Mouse (Mus musculus) E14TG2a.4 (cell line): ENCODE results near the gene Car14.

Experiments
- H3K27me3 ChIP-seq: 2 replicates; pipeline ENCODE4 v1.6.1; 2014; ENCODE audit warnings: low read length, control low read depth; ENCODE audit not compliant: insufficient read depth
- H3K36me3 ChIP-seq: 2 replicates; pipeline ENCODE4 v1.6.1; 2014; ENCODE audit warnings: low read length, control low read depth; ENCODE audit not compliant: insufficient read depth
- H3K4me1 ChIP-seq: replicated peaks from 2 replicates; pipeline ENCODE4 v1.6.1; 2014; ENCODE audit warnings: low read depth, low read length, control low read depth
- H3K4me3 ChIP-seq: replicated peaks from 2 replicates; pipeline ENCODE4 v1.5.1; 2014; ENCODE audit warnings: mild to moderate bottlenecking, low read length
- H3K9me3 ChIP-seq: 2 replicates; pipeline ENCODE4 v1.6.1; 2014; ENCODE audit warnings: low read length, control low read depth
- CTCF ChIP-seq: conservative IDR thresholded peaks from 2 replicates; pipeline ENCODE4 v1.5.1; 2014; ENCODE audit warnings: low read length
- NANOG ChIP-seq: IDR thresholded peaks from 2 replicates; pipeline ENCODE4 v1.6.1; 2014; ENCODE audit warnings: borderline replicate concordance, low read length, mixed read lengths
- POU5F1 ChIP-seq: IDR thresholded peaks from 2 replicates; pipeline ENCODE4 v1.6.1; 2014; ENCODE audit warnings: low read length, borderline replicate concordance

Car14 gene

DNA sequence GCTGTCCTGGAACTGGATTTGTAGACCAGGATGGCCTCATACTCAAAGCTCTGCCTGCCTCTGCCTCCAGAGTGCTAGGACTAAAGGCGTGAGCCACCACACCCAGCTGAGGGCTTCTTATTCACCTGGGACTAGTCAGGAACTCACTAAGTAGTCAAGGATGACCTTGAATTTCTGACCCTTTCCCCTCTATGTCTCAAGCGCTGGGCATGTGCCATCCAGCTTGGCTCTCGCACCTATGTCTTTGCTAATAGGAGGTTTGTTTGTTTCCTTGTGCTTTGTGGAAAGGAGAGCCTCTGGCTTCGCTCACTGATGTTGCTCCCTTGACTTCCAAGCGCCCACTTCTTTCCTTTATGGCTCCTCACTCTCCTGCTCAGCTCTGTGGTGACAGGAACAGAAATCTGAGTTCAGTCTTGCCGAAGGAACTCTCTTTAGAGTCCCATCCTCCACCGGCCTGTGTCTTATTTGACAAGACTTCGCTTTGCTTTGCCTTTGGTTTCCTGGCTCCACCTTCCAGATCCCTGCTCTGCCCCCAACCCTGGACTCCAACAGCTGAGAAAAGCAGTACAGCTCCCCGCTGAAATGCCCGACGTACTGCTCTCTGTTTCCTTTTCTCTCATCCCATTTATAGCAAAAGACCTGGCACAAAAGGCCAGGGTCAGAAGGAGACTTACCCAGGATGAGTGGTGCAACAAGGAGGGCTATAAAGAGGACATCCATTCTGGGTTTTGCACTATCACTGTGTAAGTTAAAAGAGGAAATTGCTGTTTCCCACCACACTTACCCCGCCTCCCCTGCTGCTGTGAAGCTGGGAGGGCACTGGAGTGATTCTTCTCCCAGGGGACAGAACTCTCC lies 13.1 kb downstream of the Car14 start, which contains the start of gene BC028528:
Gene BC028528, minus strand, starts transcription at position 795 of the 855 bp plus-strand sequence.
- Histone ChIP-seq H3K27me3 (no peaks in the 10 kb centered on the region), H3K36me3 (peaks cover 37% of the 10 kb centered on the region), H3K9me3 (no peaks in the 10 kb centered on the region), H3K4me3 (peak within 1 kb of the TSS; percentile 74), H3K4me1 (peaks cover 62% of the 10 kb centered on the region)
- TF ChIP-seq CTCF = no peak
- no peak for TF ChIP-seq POU5F1
- TF ChIP-seq NANOG = peak; percentile 33; the same call in 1 of the 2 replicates

DNA sequence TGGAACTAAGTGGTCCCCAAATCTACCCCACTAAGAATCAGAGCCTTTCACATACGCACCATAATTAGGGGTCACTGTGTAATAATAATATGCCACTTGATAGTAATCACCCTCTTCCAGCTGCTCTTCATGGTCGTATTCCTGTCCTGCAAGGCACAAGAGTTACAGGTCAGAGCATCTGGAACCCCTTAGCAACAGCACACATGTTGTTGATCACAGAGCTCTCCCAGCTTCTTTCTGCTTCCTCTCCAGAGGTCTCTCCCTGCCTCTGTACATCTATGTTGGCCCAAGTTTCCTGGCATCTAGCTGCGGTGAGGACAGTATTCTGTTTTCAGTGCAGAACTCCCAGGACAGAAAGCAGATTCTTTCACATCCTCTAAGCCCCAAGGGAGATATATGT lies 14.8 kb downstream of the Car14 start:
- H3K9me3 ChIP-seq = no peaks in the 10 kb centered on the region
- no peak overlapping the region for H3K4me3 ChIP-seq
- H3K36me3 ChIP-seq = peaks cover 40% of the 10 kb centered on the region
- H3K4me1 ChIP-seq = peaks cover 57% of the 10 kb centered on the region
- H3K27me3 ChIP-seq = no peaks in the 10 kb centered on the region
- TF ChIP-seq CTCF = no peak
- no peak for TF ChIP-seq POU5F1
- no peak for TF ChIP-seq NANOG

DNA sequence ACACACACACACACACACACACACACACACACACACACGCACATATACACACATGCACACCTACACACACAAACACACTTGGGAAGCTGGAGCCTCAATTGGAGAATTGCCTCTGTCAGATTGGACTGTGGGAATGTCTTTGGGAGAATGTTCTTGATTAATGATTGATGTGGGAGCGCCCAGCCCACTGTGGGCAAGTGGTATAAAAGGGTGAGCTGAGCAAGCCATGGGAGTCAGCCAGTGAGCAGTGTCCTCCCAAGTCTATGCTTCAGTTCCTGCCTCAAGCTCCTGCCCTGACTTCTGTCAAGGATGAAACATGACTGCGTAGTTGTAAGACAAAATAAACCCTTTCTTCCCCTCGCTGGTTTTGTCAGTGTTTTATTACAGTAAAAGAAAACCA lies 16.9 kb downstream of the Car14 start:
- Histone ChIP-seq H3K4me1 (peaks cover 55% of the 10 kb centered on the region), H3K36me3 (peaks cover 40% of the 10 kb centered on the region), H3K9me3 (no peaks in the 10 kb centered on the region), H3K4me3 (no peak overlapping the region), H3K27me3 (peaks cover 5% of the 10 kb centered on the region)
- no peak for TF ChIP-seq NANOG

DNA sequence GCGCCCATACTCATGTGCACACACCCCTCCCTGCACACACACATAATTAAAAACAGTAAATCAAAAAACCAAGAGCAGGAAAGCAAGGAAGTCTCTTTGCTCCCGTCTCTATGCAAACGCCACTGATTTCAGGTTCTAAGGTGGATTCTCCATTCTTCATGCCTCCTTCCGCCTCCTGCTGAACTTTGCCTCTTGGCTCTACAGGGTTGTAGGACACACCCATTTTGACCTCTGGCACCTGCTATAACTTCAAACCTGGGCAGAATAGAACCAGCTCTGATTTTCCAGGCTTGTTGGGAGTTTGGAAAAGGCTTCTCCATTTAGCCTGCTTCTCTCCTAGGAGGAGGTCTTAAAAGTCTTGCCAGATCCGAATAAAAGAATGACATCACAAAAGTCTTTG lies 20.1 kb downstream of the Car14 start:
- Histone ChIP-seq H3K4me1 (peaks cover 37% of the 10 kb centered on the region), H3K27me3 (peaks cover 31% of the 10 kb centered on the region), H3K36me3 (peaks cover 58% of the 10 kb centered on the region), H3K9me3 (no peaks in the 10 kb centered on the region), H3K4me3 (no peak overlapping the region)
- TF ChIP-seq CTCF (no peak), NANOG (no peak), POU5F1 (no peak)

DNA sequence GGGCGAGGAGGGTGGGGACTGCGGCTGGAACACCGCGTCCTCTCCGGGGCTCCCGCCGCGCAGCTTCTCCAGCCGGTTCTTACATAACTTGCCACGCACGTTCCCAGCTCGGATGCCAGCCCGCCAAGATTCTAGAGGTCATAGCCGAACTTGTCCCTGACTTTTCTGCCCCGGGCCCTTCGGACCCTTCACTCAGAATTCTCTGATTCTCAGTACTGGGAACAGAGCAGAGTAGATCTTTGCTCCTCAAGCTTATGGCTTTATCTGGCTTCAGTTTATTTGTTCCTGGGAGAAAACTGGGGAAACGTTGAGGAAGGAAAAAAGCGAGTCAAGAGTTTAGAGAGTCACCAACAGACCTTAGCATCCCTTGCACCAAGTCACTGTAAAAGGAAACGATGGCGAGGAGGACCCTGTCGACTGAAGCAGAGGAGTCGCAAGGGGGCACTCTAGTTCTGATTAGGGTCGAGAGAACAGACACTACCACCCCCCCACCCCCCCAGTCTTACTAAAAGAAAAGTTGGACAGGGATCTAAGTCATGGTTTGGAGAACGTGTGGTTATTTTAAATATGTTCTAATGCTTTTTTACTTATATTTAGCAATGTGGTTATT lies 21.6 kb downstream of the Car14 start:
- Histone ChIP-seq H3K9me3 (no peaks in the 10 kb centered on the region), H3K36me3 (peaks cover 54% of the 10 kb centered on the region), H3K4me1 (peaks cover 34% of the 10 kb centered on the region), H3K4me3 (peak overlapping the region; percentile 82), H3K27me3 (peaks cover 31% of the 10 kb centered on the region)
- no peak for TF ChIP-seq NANOG
- TF ChIP-seq POU5F1 = no peak
- no peak for TF ChIP-seq CTCF

DNA sequence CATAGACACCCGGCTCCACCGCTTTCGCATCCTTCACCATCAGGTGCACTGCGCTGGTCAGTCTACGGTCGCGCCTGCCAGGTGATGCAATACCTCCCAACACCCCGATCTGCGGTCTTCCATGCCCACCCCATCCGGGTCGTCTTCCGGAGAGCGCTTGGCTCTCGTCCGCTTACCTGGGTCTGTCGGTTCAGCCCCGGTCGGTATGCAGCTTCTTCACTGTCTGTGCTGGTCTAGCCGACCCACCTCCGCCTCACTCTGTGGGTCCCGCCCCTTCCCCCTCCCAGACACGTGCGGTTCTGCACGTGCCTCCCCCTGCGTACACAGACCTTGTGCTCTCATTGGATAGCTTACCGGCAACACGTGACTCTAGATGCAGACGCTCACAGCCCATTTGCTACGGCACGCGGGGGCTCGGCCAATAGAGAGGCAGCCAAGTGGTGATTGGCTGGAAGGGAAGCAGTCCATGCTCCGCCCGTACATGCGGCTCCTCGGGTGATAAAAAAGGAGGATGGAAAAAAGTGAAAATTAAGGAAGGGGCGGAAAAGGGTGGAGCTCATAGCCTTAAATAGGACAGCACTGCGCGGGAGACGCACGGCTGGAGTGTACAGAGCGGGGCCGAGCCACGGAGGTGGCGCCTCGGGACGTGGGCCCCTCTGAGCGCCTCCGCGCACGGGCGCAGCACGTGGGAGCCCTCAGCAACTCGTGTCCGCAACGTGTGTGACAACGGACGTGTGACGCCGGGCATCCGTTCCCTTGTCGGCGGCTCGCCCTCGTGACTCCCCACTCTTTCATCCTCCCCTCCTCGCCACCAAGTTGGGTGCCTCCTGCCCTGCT lies 22.3 kb downstream of the Car14 start, which contains the start of gene Ciart:
Gene Ciart, minus strand, starts transcription at position 273 of the 837 bp plus-strand sequence.
- TF ChIP-seq POU5F1 (no peak), NANOG (no peak), CTCF (no peak)
- H3K27me3 ChIP-seq = peaks cover 31% of the 10 kb centered on the region
- no peaks in the 10 kb centered on the region for H3K9me3 ChIP-seq
- H3K4me3 ChIP-seq = peak within 1 kb of the TSS; percentile 82
- peaks cover 53% of the 10 kb centered on the region for H3K36me3 ChIP-seq
- H3K4me1 ChIP-seq = peaks cover 34% of the 10 kb centered on the region

DNA sequence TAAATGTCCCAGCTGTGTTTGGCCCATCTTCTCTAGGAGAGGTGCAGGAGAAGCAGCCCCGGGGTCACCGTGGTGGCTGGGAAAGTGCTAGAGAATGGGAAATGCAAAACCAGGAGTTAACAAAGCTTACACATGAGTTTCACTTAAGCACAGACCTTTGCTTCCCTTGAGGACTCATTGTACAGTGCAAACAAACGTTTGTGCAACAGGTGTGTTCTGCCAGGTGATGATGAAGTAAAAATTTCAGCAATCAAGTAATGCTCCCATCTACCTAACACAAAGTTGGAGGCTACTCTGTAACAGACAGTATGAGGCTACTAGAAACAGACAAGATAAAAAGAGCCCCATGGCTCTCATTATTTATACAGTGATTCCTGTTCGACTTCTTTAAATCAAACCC lies 25.4 kb downstream of the Car14 start:
- Histone ChIP-seq H3K9me3 (no peaks in the 10 kb centered on the region), H3K4me3 (no peak overlapping the region), H3K27me3 (peaks cover 31% of the 10 kb centered on the region), H3K4me1 (peaks cover 19% of the 10 kb centered on the region), H3K36me3 (peaks cover 34% of the 10 kb centered on the region)
- TF ChIP-seq POU5F1 (no peak), NANOG (no peak), CTCF (no peak)

DNA sequence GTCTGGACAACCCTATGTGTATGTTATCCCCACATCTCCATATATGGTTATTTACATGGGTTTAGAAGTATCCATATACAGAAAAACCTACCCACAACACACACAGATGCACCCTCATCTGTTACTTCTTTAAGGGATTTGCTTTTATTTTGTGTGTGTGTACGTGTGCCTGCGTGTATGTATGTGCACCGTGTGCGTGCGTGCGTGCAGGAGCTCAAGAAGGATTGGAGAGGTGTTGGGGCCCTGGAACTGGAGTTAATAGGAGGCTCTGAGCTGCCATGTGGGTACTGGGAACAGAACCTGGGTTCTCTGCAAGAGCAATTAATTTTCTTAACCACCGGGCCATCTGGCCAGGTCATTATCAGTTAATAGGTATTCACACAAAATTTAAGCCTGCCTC lies 32.4 kb downstream of the Car14 start:
- H3K9me3 ChIP-seq = no peaks in the 10 kb centered on the region
- peaks cover 22% of the 10 kb centered on the region for H3K4me1 ChIP-seq
- H3K36me3 ChIP-seq = peaks cover 34% of the 10 kb centered on the region
- peak overlapping the region; percentile 86 for H3K4me3 ChIP-seq
- H3K27me3 ChIP-seq = no peaks in the 10 kb centered on the region
- TF ChIP-seq POU5F1 = no peak
- TF ChIP-seq NANOG = no peak
- no peak for TF ChIP-seq CTCF
